Mouse (Mus musculus): ENCODE measurements around the gene Drd5. TPM values are rescaled to one million over a fixed set of nuclear protein-coding genes. Genes with fewer than 3 reads are reported as not detected.

The Drd5 gene
- polyA plus RNA-seq (2012; ENCODE audit: insufficient read depth, insufficient read length, missing spikeins) = not detected in 2 replicates

DNA sequence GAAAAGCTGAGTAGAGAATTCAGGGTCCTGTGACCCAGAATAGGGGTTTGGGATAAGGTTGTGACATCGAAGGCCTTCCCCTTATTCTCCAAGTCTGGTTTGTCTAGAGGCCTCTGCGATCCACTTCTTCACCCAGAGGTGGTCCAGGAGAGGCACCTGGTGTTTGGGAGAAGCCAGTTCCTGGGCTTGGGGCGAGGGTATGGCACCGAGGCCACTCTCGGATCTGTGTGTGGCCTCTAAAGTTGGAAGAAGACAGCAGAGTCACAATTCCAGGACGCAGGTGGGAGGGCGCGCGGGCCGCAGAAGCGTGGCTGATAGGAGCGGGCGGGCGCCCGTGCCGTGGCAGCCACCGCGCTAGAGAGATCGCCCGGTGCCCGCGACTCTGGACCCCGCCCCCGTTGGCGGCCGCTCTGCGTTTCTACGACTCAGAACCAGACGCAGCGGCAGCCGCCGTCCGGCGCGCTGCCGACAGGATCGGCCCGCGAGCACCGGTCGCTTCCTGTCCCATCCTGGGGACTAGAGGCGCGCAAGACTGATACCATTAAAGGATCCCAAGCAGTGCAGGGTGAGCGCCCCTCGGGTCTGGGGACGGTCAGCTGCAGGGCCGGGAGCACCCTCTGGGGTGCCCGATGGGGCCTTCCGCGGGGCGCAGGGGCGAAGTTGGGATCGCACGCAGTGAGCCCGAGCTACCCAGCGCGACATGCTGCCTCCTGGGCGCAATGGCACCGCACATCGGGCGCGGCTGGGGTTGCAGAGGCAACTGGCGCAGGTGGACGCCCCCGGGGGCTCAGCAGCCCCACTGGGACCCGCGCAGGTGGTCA lies at the start of gene Drd5:
TSS of gene Drd5 (plus strand) at position 402 of the 821 bp plus-strand sequence.
- H3K27ac ChIP-seq (ENCODE audit: insufficient read depth, low read depth, low read length) = no peak within 1 kb of the TSS
- no peak for TF ChIP-seq CTCF (IDR thresholded peaks at IDR 0.05; ENCODE audit: low read depth, low read length)
- no peak for TF ChIP-seq POLR2A (IDR thresholded peaks at IDR 0.05; ENCODE audit: borderline replicate concordance, low read depth, low read length)
- H3K4me3 ChIP-seq (ENCODE audit: insufficient read depth, low read length) = no peak within 1 kb of the TSS
- no peaks in the 10 kb centered on the region for H3K4me1 ChIP-seq (ENCODE audit: control insufficient read depth, insufficient read depth, low read length)

DNA sequence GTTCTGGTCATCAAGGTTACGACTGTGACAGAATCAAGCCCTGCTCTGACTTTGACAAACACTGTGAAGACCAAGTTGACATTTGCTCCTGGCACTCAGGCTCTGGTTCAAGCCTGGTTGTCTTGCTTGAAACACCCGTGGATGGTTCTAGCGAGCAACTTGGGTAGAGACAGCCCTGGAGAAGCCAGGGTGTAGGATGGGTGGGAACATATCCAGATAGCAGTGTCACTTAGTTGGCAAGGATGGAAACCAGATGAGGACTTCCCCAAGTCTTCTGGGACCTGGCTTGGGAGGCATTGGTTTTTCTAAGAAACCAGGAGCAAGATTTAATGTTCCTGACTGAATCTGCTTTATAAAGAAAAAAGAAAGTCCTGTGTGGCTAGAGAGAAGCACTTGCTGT lies 48.2 kb upstream of the Drd5 start:
- no peaks in the 10 kb centered on the region for H3K4me1 ChIP-seq (ENCODE audit: control insufficient read depth, insufficient read depth, low read length)
- no peak for TF ChIP-seq CTCF (IDR thresholded peaks at IDR 0.05; ENCODE audit: low read depth, low read length)
- no peak for TF ChIP-seq POLR2A (IDR thresholded peaks at IDR 0.05; ENCODE audit: borderline replicate concordance, low read depth, low read length)
- no peak overlapping the region for H3K4me3 ChIP-seq (ENCODE audit: insufficient read depth, low read length)
- no peak overlapping the region for H3K27ac ChIP-seq (ENCODE audit: insufficient read depth, low read depth, low read length)

- Histone ChIP-seq H3K4me3 (ENCODE audit: insufficient read depth, low read length) (no peak overlapping the region), H3K4me1 (ENCODE audit: control insufficient read depth, insufficient read depth, low read length) (no peaks in the 10 kb centered on the region), H3K27ac (ENCODE audit: insufficient read depth, low read depth, low read length) (no peak overlapping the region)
- no peak for TF ChIP-seq CTCF (IDR thresholded peaks at IDR 0.05; ENCODE audit: low read depth, low read length)
- TF ChIP-seq POLR2A (IDR thresholded peaks at IDR 0.05; ENCODE audit: borderline replicate concordance, low read depth, low read length) = no peak
Observed at GRCm38 (mm10) chr5:38273831-38274230, 45.3 kb upstream of the Drd5 start.

- H3K4me3 ChIP-seq (ENCODE audit: insufficient read depth, low read length) = no peak within 1 kb of the TSS
- TF ChIP-seq POLR2A (IDR thresholded peaks at IDR 0.05; ENCODE audit: borderline replicate concordance, low read depth, low read length) (no peak), CTCF (IDR thresholded peaks at IDR 0.05; ENCODE audit: low read depth, low read length) (no peak)
Observed at GRCm38 (mm10) chr5:38275771-38276170, 43.4 kb upstream of the Drd5 start, which contains the start of gene Otop1. Gene Otop1 (plus strand): TSS chr5:38275972.

DNA sequence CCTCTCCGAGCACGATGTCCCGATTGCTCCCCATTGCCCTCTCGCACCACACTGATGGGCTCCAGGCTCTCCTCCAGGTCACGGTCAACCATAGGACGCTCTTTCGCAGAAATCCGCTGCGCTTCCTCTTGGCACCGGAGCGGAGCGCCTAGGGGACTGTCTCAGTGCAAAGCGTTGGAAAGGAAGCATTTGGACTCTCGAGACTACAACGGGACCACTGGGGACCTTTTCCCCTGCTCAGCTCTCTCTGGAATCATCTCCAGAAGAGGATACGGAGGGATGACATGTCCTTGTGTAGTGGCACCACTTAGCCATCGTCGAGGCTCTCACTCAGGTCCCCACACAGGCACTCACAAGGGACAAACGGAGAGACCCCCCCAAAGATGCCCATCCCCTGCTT lies 42.7 kb upstream of the Drd5 start:
- TF ChIP-seq POLR2A (IDR thresholded peaks at IDR 0.05; ENCODE audit: borderline replicate concordance, low read depth, low read length) = no peak
- H3K4me3 ChIP-seq (ENCODE audit: insufficient read depth, low read length) = no peak overlapping the region
- H3K4me1 ChIP-seq (ENCODE audit: control insufficient read depth, insufficient read depth, low read length) = peaks cover 8% of the 10 kb centered on the region
- no peak overlapping the region for H3K27ac ChIP-seq (ENCODE audit: insufficient read depth, low read depth, low read length)

More at GRCm38 (mm10) chr5:38275771-38276170, 43.4 kb upstream of the Drd5 start, which contains the start of gene Otop1:
- H3K27ac ChIP-seq (ENCODE audit: insufficient read depth, low read depth, low read length) = no peak within 1 kb of the TSS
- peaks cover 8% of the 10 kb centered on the region for H3K4me1 ChIP-seq (ENCODE audit: control insufficient read depth, insufficient read depth, low read length)

DNA sequence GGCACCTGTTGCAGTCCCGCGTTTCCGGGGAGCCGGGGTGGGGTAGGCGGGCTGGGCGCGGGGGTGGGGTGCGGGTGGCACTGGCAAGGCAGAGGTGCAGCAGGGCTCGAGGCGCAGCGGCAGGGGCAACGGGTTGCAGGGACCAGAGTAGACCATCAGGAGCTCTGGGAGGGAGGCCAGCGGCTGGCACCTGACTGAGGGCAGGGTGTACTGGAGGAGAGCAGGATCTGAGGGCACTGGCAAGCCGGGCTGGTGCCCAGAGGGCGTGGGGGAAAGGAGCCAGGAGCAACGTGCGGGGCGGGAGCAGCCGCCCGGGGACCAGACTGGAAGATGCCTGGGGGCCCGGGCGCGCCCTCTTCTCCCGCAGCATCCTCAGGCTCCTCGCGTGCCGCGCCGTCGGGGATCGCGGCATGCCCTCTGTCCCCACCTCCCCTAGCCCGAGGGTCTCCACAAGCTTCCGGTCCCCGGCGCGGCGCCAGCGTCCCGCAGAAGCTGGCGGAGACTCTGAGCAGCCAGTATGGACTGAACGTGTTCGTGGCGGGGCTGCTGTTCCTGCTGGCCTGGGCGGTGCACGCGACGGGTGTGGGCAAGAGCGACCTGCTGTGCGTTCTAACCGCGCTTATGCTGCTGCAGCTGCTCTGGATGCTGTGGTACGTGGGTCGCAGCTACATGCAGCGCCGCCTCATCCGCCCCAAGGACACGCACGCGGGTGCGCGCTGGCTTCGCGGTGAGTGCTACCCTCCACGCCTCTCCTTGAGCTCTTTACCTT lies 41.9 kb upstream of the Drd5 start:
- H3K4me3 ChIP-seq (ENCODE audit: insufficient read depth, low read length) = no peak overlapping the region
- H3K4me1 ChIP-seq (ENCODE audit: control insufficient read depth, insufficient read depth, low read length) = peaks cover 8% of the 10 kb centered on the region
- no peak overlapping the region for H3K27ac ChIP-seq (ENCODE audit: insufficient read depth, low read depth, low read length)
- no peak for TF ChIP-seq POLR2A (IDR thresholded peaks at IDR 0.05; ENCODE audit: borderline replicate concordance, low read depth, low read length)
- TF ChIP-seq CTCF (IDR thresholded peaks at IDR 0.05; ENCODE audit: low read depth, low read length) = no peak

GRCm38 (mm10) chr5:38277936-38278600 lies 41.1 kb upstream of the Drd5 start:
- Histone ChIP-seq H3K4me1 (ENCODE audit: control insufficient read depth, insufficient read depth, low read length) (peaks cover 8% of the 10 kb centered on the region), H3K27ac (ENCODE audit: insufficient read depth, low read depth, low read length) (no peak overlapping the region), H3K4me3 (ENCODE audit: insufficient read depth, low read length) (no peak overlapping the region)
- TF ChIP-seq POLR2A (IDR thresholded peaks at IDR 0.05; ENCODE audit: borderline replicate concordance, low read depth, low read length) (no peak), CTCF (IDR thresholded peaks at IDR 0.05; ENCODE audit: low read depth, low read length) (no peak)

DNA sequence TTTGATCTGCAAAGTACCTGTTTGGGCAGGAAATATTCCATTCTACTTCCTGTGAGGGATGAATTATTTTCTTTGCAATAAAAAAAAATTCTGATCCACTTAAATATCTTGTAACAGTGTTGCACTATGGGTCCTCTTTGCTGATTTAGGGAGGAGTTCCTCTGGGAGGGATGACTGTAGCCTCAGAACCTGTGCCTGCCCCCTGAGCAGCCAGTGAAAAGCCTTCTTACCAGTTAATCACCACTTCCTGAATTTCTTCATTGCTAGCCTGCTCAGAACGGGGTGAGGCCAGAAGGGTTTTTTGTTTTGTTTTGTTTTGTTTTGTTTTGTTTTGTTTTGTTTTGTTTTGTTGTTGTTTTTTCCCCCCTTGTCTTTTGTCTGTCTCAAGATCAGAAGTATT lies 39.1 kb upstream of the Drd5 start:
- TF ChIP-seq CTCF (IDR thresholded peaks at IDR 0.05; ENCODE audit: low read depth, low read length) (no peak), POLR2A (IDR thresholded peaks at IDR 0.05; ENCODE audit: borderline replicate concordance, low read depth, low read length) (no peak)
- Histone ChIP-seq H3K4me1 (ENCODE audit: control insufficient read depth, insufficient read depth, low read length) (peaks cover 8% of the 10 kb centered on the region), H3K4me3 (ENCODE audit: insufficient read depth, low read length) (no peak overlapping the region), H3K27ac (ENCODE audit: insufficient read depth, low read depth, low read length) (no peak overlapping the region)

DNA sequence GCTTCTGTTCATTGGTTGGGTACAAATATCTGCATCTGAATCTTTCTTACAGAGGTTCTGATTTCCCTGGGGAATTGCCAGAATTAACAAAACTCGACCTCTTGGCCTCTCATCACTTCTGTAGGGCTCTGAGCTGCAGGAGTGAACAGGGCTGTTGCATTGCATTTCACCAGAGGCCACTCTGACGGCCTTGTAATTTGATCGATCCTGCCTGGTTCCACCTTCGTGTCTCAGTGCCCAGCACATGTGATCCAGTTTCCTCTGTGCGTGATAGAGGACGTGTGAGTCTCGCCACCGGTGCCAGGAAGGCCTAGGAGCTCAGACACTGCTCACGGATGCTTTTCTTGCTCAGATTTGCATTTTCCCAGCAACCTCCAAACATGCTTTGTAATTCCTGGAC lies 33.4 kb upstream of the Drd5 start:
- H3K4me3 ChIP-seq (ENCODE audit: insufficient read depth, low read length) = no peak overlapping the region
- no peak overlapping the region for H3K27ac ChIP-seq (ENCODE audit: insufficient read depth, low read depth, low read length)
- no peaks in the 10 kb centered on the region for H3K4me1 ChIP-seq (ENCODE audit: control insufficient read depth, insufficient read depth, low read length)
- no peak for TF ChIP-seq POLR2A (IDR thresholded peaks at IDR 0.05; ENCODE audit: borderline replicate concordance, low read depth, low read length)
- TF ChIP-seq CTCF (IDR thresholded peaks at IDR 0.05; ENCODE audit: low read depth, low read length) = no peak

Measured in bone marrow macrophage, adult 2 months (primary cell).